Mouse (Mus musculus) liver, embryonic 16.5 days (tissue): Measurements from ENCODE around the gene Cntrl. TPM values are rescaled to one million over a fixed set of nuclear protein-coding genes. Genes with fewer than 3 reads are reported as not detected.

ENCODE experiments used
- ATAC-seq: fragments of 200-750 bp; cut with Nextera tagmentation; 2 replicates; pipeline ENCODE4 v1.8.0; 2017; ENCODE audit warnings: low read depth, mild to moderate bottlenecking, moderate number of reproducible peaks, moderate library complexity
- H3K27ac ChIP-seq: fragments of 300-500 bp; sonication (generic); 2 replicates; pipeline ENCODE4 v1.5.1; 2014; ENCODE audit warnings: mild to moderate bottlenecking, low read length
- H3K27me3 ChIP-seq: fragments of 300-500 bp; sonication (generic); 2 replicates; pipeline ENCODE4 v1.6.1; 2014; ENCODE audit warnings: low read depth, low read length, mixed read lengths; ENCODE audit not compliant: control insufficient read depth, insufficient read depth
- H3K36me3 ChIP-seq: fragments of 300-500 bp; sonication (generic); 2 replicates; pipeline ENCODE4 v1.6.1; 2014; ENCODE audit warnings: mild to moderate bottlenecking; ENCODE audit not compliant: control insufficient read depth, insufficient read depth
- H3K4me1 ChIP-seq: fragments of 300-500 bp; sonication (generic); 2 replicates; pipeline ENCODE4 v1.6.1; 2014; ENCODE audit warnings: low read depth, low read length, mixed read lengths; ENCODE audit not compliant: control insufficient read depth
- H3K4me2 ChIP-seq: fragments of 300-500 bp; sonication (generic); 2 replicates; pipeline ENCODE4 v1.6.1; 2014; ENCODE audit warnings: low read depth, low read length, mixed read lengths
- H3K4me3 ChIP-seq: fragments of 300-500 bp; sonication (generic); 2 replicates; pipeline ENCODE4 v1.5.1; 2014; ENCODE audit warnings: low read depth, mild to moderate bottlenecking, low read length
- H3K9ac ChIP-seq: fragments of 300-500 bp; sonication (generic); 2 replicates; pipeline ENCODE4 v1.6.1; 2014; ENCODE audit warnings: low read depth, low read length
- H3K9me3 ChIP-seq: fragments of 300-500 bp; sonication (generic); replicated peaks from 2 replicates; pipeline ENCODE4 v1.6.1; 2016; ENCODE audit warnings: low read length; ENCODE audit not compliant: control insufficient read depth
- WGBS: fragments of 180-500 bp; shearing (Covaris S2); extraction: QIAGEN DNeasy Blood & Tissue Kit; methylation state at CpG from one replicate; pipeline ENCODE4 v1.1.7; 2014; ENCODE audit not compliant: insufficient replicate concordance; 5-methylcytosine and 5-hydroxymethylcytosine counted together
- polyA plus RNA-seq: library from polyadenylated mRNA; unstranded; fragments of >200 nt; fragmentation: Nextera tagmentation; extraction: Ambion mirVana; gene quantifications from 2 replicates; pipeline ENCODE4 v1.2.1, GENCODE M21; 2015

The Cntrl gene
- polyA plus RNA-seq, 1 experiment from 2014 or later = 7.9 TPM

DNA sequence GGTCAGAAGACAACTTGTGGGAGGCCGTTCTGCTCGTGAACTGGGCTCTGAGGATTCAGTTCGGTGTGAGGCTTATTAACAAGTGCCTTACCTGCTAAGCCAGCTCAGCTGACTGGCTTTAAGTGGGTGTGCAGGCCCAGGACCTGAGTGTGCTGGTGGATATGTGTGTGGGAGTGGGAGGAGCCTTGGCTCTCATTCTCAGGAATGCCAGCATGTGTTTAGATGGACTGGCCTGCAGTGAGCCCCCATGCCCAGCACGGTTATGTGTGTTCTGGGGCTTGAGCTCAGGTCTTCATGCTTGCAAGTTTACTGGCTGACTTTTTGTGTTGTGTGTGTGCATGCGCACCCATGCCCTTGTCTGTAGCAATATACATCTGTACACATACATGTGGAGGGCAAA, 64.4 kb downstream of the Cntrl start:
- ATAC-seq = no peak
- no peaks in the 10 kb centered on the region for H3K9me3 ChIP-seq
- 76% methylated on average over 5 of the region's 5 CpGs for WGBS
- no peak overlapping the region for H3K4me3 ChIP-seq
- H3K27ac ChIP-seq = no peak overlapping the region
- peaks cover 4% of the 10 kb centered on the region; the same call in 1 of the 2 replicates for H3K4me1 ChIP-seq
- no peak overlapping the region for H3K4me2 ChIP-seq
- no peak overlapping the region for H3K9ac ChIP-seq
- no peaks in the 10 kb centered on the region for H3K27me3 ChIP-seq
- H3K36me3 ChIP-seq = peaks cover 33% of the 10 kb centered on the region

DNA sequence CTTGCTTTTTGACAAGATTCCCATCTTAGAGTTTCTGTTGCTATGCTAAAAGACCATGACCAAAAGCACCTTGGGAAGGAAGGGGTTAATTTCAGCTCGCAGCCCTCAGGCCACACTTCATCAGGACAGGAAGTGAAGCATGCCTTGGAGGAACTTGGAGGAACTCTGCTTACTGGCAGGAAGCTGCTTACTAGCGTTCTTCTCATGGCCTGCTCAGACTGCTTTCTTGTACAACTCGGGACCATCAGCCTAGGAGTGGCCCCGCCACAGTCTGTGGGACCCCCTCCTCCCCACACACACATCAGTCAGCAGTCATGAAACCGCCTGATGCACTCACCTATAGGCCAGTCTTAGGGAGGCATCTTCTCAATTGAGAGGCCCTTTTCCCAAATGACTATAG, 64.8 kb downstream of the Cntrl start:
- H3K9me3 ChIP-seq = no peaks in the 10 kb centered on the region
- H3K4me2 ChIP-seq = no peak overlapping the region
- H3K4me3 ChIP-seq = no peak overlapping the region
- no peak overlapping the region for H3K27ac ChIP-seq
- H3K27me3 ChIP-seq = no peaks in the 10 kb centered on the region
- peaks cover 36% of the 10 kb centered on the region for H3K36me3 ChIP-seq
- no peak overlapping the region for H3K9ac ChIP-seq
- no peak for ATAC-seq
- WGBS = 26% methylated on average over 5 of the region's 5 CpGs
- H3K4me1 ChIP-seq = peaks cover 4% of the 10 kb centered on the region; the same call in 1 of the 2 replicates

DNA sequence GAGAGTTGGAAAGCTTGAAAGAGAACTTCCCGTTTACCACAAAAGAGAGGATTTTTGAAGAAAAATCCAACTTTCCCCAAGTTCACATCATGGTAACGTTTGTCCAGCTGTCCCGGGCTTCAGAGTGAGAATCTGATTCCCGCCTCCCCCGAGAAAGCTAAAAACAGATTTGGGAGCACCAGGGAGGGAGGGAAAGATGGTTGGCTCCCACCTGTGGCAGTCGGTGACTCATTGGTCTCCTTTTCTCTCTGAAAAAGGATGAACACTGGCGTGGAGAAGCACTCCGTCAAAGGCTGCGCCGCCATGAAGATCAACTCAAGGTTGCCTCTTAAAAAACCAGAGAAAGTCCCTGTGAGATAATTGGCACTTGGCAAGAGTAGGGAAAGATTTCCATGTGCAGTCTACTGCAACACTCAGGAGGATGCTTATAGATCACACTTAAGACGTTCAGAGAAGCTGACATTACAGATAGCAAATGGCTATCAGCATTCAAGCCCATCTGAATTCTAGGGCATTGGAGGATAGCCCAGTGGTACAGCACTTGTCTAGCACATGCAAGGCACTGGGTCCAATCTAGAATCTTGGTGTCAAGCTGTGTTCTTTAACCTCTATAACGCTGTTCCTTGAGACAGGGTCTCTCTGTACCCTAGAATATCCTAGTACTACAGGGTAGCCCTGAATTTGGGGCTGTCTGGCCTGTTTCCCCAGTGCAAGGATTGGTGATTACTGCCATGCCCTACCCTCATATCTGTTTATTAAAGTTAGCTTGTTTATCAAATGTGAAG, 66.2 kb downstream of the Cntrl start:
- Histone ChIP-seq H3K4me3 (no peak overlapping the region), H3K4me2 (no peak overlapping the region), H3K36me3 (peaks cover 41% of the 10 kb centered on the region), H3K4me1 (peaks cover 4% of the 10 kb centered on the region), H3K9me3 (no peaks in the 10 kb centered on the region), H3K27ac (no peak overlapping the region), H3K27me3 (no peaks in the 10 kb centered on the region), H3K9ac (no peak overlapping the region)
- 78% methylated on average over 12 of the region's 12 CpGs for WGBS
- ATAC-seq = no peak

DNA sequence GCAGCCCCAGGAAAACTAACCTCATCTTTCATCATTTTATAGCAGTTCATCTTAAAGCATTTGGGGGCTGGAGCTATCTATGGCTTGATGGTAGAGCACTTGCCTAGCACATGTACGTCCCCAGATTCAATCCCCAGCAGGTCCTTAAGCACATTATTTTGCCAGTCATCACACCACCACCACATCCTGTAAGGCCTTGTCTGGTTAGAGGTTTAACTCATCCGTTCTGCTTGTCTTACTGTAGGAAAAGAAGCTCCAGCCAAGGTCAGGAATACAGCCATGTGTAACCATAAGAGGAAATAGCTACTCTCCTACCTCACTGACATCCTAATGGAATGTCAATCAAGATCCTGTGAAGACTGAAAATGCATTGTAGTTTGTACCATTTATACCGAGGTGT, 68.9 kb downstream of the Cntrl start:
- H3K36me3 ChIP-seq = peaks cover 47% of the 10 kb centered on the region
- H3K4me3 ChIP-seq = no peak overlapping the region
- no peak overlapping the region for H3K27ac ChIP-seq
- H3K4me2 ChIP-seq = no peak overlapping the region
- H3K9me3 ChIP-seq = no peaks in the 10 kb centered on the region
- peaks cover 4% of the 10 kb centered on the region for H3K4me1 ChIP-seq
- WGBS = 60% methylated on average over 3 of the region's 3 CpGs
- ATAC-seq = no peak
- no peaks in the 10 kb centered on the region for H3K27me3 ChIP-seq
- no peak overlapping the region for H3K9ac ChIP-seq

DNA sequence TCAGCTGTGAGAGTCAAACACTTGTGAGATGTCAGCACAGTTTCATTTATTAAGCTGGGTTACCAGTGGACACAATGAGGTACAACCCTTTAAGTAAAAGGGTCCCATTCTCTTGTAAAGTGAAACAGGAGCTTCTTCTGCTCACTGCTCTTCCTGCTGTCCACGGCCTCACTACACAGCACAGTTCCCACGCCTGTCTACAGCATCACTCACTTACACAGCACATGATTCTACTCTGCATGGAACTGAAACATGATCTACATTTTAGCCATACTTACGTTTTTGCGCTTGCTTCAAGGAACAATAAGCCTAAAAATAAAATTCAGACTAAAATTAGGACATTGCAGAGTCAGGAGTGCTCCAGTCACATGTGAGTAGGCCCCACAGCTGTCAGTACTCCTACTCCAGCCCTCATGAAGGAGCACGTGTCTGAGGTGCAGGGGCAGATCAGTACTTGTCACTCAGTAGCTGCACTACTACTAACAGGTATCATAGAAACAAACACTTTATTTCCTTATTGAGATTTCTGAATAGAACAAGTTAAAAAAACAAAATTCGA, 73.9 kb downstream of the Cntrl start:
- WGBS = 81% methylated on average over 6 of the region's 6 CpGs
- H3K27ac ChIP-seq = no peak overlapping the region
- H3K4me1 ChIP-seq = no peaks in the 10 kb centered on the region; the same call in 1 of the 2 replicates
- H3K4me3 ChIP-seq = no peak overlapping the region
- H3K27me3 ChIP-seq = no peaks in the 10 kb centered on the region
- no peak overlapping the region for H3K4me2 ChIP-seq
- no peak for ATAC-seq
- peaks cover 40% of the 10 kb centered on the region for H3K36me3 ChIP-seq
- no peak overlapping the region for H3K9ac ChIP-seq
- no peaks in the 10 kb centered on the region for H3K9me3 ChIP-seq

- 74% methylated on average over 5 of the region's 5 CpGs for WGBS
- H3K4me3 ChIP-seq = no peak overlapping the region
- no peak overlapping the region for H3K9ac ChIP-seq
- peaks cover 32% of the 10 kb centered on the region for H3K36me3 ChIP-seq
- no peak overlapping the region for H3K27ac ChIP-seq
- no peak overlapping the region for H3K4me2 ChIP-seq
- no peak for ATAC-seq
- H3K9me3 ChIP-seq = no peaks in the 10 kb centered on the region
- H3K27me3 ChIP-seq = no peaks in the 10 kb centered on the region
- peaks cover under 1% of the 10 kb centered on the region for H3K4me1 ChIP-seq
Measured at GRCm38 (mm10) chr2:35188929-35189328, 79.6 kb downstream of the Cntrl start.

- Histone ChIP-seq H3K4me3 (no peak overlapping the region), H3K27ac (no peak overlapping the region), H3K36me3 (peaks cover 17% of the 10 kb centered on the region), H3K4me2 (no peak overlapping the region), H3K9me3 (no peaks in the 10 kb centered on the region), H3K4me1 (peaks cover 11% of the 10 kb centered on the region), H3K9ac (no peak overlapping the region), H3K27me3 (no peaks in the 10 kb centered on the region)
- WGBS = 75% methylated on average over 1 of the region's 1 CpGs
- ATAC-seq = no peak
Measured at GRCm38 (mm10) chr2:35193976-35194375, 84.7 kb downstream of the Cntrl start.

GRCm38 (mm10) chr2:35195626-35196544, 86.6 kb downstream of the Cntrl start:
- Histone ChIP-seq H3K4me3 (no peak overlapping the region), H3K36me3 (peaks cover 4% of the 10 kb centered on the region), H3K4me2 (peak overlapping the region; percentile 30), H3K27me3 (no peaks in the 10 kb centered on the region), H3K4me1 (peaks cover 17% of the 10 kb centered on the region), H3K9me3 (no peaks in the 10 kb centered on the region), H3K9ac (no peak overlapping the region), H3K27ac (peak overlapping the region; percentile 60)
- no peak for ATAC-seq
- WGBS = 24% methylated on average over 6 of the region's 6 CpGs
